Mouse (Mus musculus): ENCODE results near the gene Tmprss2. TPM values are rescaled to one million over a fixed set of nuclear protein-coding genes. Genes with fewer than 3 reads are reported as not detected.

The Tmprss2 gene
- total RNA-seq, 2 experiments from 2014 or later, result not detected

Other genes starting within 250 kb of the Tmprss2 start
- gene Mx1, start 148.3 kb downstream of the Tmprss2 start, total RNA-seq (2021), result 1 to 10 TPM in 1 of 2 experiments, under 1 TPM in 1; 0.73 to 1.1 TPM
- gene Fam3b, start 96.4 kb downstream of the Tmprss2 start, total RNA-seq (2021), result not detected
- under 1 TPM; 0.23 to 0.43 TPM for gene Ripk4, start 152.6 kb upstream of the Tmprss2 start, total RNA-seq (2021)
- gene Prdm15, start 240.7 kb upstream of the Tmprss2 start, total RNA-seq (2021), result 10 to 100 TPM; 20.0 to 24.6 TPM

All from left cerebral cortex, postnatal 25 days (tissue).